Mouse (Mus musculus) T-helper 17 cell (primary cell): ENCODE results near the gene Defb33.

Experiments used
- in situ Hi-C, 2 experiments: fragments of 300-600 bp; cut with MboI, MseI; formaldehyde crosslinking; loops; 1 replicate in 1 of 2; 2 replicates in 1 of 2; pipeline ENCODE4 v1.15.1; 2025; ENCODE audit warnings: high pct_unique_total_duplicates in 2 of 2

The Defb33 gene

DNA sequence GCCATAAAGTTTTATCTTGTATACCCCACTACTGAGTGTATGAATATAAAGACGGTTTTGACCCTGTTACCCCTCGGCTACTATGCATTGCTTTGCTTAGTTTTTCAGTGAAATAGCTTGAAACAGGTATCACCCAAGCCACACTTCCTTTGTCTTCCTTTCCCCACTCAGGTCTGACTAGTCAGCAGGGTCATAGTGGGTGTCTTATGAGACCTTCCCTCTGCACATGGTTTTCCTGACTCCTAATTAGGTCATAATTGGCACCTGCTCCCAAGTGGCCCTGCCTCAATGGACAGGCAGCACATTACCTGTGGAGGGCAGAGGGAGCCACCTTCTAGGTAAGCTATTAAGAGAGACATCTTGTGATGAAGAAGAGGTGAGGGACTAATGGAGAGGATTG is at the start of gene Defb33:
Gene Defb33, plus strand, starts transcription at position 301 of the 400 bp plus-strand sequence.
- in situ Hi-C loops = loop anchor here in 1 of 2 experiments (25.0 kb wide), 2 partner anchors 205 to 380 kb away; no protein-coding TSS in a partner anchor

DNA sequence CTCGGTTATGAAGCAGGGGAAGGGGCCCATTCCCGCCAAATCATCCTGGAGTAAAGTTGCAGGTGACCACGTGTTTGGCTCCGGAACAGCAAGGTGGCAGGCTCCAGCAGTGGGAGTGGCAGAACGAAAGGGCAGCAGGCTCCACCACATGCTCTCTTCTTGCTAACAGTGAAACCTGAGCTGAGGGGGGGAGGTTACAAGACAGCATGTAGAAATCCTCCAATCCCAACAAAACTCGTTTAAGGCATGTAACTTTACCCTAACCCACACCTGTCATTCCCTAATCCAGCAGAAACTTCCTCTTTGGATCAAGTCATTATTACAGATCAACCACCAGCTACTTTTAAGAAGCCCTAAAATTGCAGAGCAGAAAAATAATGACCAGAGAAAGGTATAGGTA is 17.9 kb upstream of the Defb33 start:
- in situ Hi-C loops = loop anchor here (10.0 to 25.0 kb wide), 3 partner anchors 180 to 362 kb away; no protein-coding TSS in a partner anchor

DNA sequence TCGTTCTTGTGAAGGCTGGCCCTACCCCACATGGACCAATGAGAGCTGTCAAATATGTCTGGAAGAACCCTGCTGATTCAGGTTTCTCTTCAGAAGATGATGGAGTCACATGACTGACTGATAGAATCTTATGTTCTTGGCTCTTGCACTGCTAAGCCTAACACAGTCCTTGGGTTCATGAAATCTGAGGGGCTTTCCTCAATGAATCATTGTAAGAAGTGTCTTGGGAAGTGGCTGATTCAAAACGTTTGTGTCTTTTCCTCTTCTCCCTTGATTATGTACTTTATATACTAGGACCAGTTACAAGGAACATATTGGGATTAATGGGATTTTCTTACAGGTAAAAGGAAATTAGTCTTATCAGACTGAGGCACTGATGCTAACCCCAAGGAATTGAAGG is 10.1 kb downstream of the Defb33 start, which contains the start of gene Gm15056:
Gene Gm15056, minus strand, starts transcription at position 101 of the 400 bp plus-strand sequence.
- in situ Hi-C loops = no loop called here

DNA sequence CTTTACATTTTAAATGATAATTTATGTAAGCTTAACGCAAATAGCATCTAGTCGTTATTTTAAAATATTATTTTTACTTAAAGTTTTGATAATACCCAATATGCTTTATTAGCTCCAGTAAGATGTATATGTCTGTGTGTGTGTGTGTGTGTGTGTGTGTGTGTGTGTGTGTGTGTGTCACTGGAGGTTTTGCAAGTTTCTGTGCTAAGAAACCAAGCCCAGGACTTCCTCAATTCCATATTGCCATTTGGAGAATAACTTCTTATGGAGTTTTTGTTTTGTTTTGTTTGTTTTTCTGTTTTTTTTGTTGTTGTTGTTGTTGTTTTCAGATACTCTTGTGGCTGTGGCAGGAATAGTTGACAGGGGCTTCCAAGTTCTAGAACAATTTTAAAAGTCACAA is 14.7 kb downstream of the Defb33 start:
- in situ Hi-C loops = no loop called here

DNA sequence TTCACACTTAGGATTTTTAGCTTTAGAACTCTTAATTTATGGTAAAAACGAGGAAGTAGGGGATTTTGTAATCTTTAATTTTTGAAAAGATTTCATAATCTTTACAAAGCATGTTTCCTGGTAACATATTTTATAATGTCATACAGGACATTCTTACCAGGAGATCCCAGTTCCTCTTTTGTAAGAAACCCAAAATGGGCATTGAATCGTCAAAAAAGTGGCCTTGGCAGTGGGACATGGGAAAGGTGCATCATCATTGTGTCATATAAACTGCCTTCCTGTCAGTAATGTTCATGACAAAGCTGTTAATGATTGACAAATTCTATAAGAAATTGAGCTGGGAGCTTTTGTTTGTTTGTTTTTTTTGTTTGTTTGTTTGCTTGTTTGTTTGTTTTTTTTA is 15.8 kb downstream of the Defb33 start:
- in situ Hi-C loops = no loop called here

DNA sequence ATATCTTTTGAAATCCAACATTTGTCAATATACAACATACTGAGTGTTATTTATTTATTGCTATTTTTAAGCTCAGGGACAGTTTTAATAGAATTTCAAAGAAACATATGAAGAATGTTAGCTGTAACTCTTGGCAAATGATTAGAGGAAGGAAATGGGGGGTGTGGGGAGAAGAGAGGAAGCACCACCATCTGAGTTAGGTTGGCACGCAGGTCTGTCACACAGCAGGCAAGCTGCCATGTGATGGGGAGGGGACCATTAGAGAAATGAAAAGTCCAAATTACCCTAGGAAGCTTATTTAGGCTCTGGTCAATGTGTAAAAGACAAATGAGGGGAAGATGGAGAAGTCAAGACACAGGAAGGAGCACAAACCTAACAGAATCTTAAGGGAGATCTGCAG is 19.8 kb downstream of the Defb33 start:
- in situ Hi-C loops = no loop called here

DNA sequence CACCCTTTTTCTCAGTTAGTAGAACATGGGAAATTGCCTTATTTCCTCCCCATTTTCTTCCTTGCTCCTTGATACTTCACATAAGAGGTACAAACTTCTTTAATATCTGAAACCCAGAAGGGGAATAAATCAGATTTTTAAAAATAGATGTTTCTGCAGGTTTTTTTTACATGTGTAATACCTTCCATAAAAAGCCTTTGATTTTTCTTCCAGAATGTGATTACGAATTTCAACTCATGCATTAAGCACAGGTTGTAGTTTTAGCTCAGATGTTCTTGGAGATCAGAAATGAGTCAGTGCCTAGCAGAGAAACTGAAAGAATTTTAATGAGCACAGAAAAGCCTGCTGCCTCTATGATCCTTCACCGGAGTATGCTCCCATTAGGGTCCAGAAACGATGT is 29.5 kb downstream of the Defb33 start, which contains the start of gene Gm6040:
Gene Gm6040, minus strand, starts transcription at position 101 of the 400 bp plus-strand sequence.
- in situ Hi-C loops = no loop called here

DNA sequence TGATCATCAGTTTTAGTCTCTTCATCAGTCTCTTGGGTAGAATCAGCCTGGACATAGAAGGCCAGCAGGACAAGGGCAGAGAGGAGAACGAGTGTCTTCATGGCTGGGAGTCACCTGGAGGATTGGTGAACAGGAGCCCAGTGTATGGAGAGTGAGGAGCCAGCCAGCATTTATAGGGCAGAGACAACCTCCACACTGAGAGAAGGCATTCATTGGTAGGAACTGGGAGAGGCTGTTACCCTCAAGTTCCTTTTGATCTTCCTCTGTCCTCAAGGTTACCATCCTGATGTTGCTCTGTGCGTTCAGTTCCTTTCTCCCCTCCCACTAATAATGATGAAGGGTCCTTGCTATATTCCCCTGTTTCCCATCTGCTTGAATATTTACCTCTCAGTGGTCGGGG is 52.1 kb downstream of the Defb33 start, which contains the start of gene AY761185:
Gene AY761185, minus strand, starts transcription at position 101 of the 400 bp plus-strand sequence.
- in situ Hi-C loops = loop anchor here in 1 of 2 experiments (25.0 kb wide), 1 partner anchor 1032 kb away; the partner anchor contains the start of gene Gm31371
